Mouse (Mus musculus) lung, embryonic 15.5 days (tissue): ENCODE data around the gene Lrrfip1. TPM values are rescaled to one million over a fixed set of nuclear protein-coding genes. Genes with fewer than 3 reads are reported as not detected.
A peak's percentile ranks its signal among the peaks of the same experiment; 100 is the strongest.

Experiments
- ATAC-seq: fragments of 200-750 bp; cut with Nextera tagmentation; 2 replicates; pipeline ENCODE4 v1.8.0; 2017; ENCODE audit warnings: moderate number of reproducible peaks, borderline replicate concordance; ENCODE audit not compliant: low FRiP score, low TSS enrichment; ENCODE audit errors: extremely low read depth
- H3K27ac ChIP-seq: fragments of 300-500 bp; sonication (generic); 2 replicates; pipeline ENCODE4 v1.5.1; 2015; ENCODE audit warnings: moderate library complexity, mild to moderate bottlenecking, inconsistent platforms
- H3K27me3 ChIP-seq: fragments of 300-500 bp; sonication (generic); 2 replicates; pipeline ENCODE4 v1.6.1; 2015; ENCODE audit warnings: inconsistent platforms
- H3K36me3 ChIP-seq: fragments of 300-500 bp; sonication (generic); 2 replicates; pipeline ENCODE4 v1.6.1; 2015; ENCODE audit warnings: inconsistent platforms
- H3K4me1 ChIP-seq: fragments of 300-500 bp; sonication (generic); 2 replicates; pipeline ENCODE4 v1.6.1; 2015; ENCODE audit warnings: inconsistent platforms
- H3K4me2 ChIP-seq: fragments of 300-500 bp; sonication (generic); 2 replicates; pipeline ENCODE4 v1.6.1; 2015; ENCODE audit warnings: inconsistent platforms, mild to moderate bottlenecking, moderate library complexity
- H3K4me3 ChIP-seq: fragments of 300-500 bp; sonication (generic); 2 replicates; pipeline ENCODE4 v1.5.1; 2015; ENCODE audit warnings: mild to moderate bottlenecking, inconsistent platforms
- H3K9ac ChIP-seq: fragments of 300-500 bp; sonication (generic); 2 replicates; pipeline ENCODE4 v1.6.1; 2015; ENCODE audit warnings: inconsistent platforms
- H3K9me3 ChIP-seq: fragments of 300-500 bp; sonication (generic); 2 replicates; pipeline ENCODE4 v1.6.1; 2016; ENCODE audit warnings: inconsistent platforms
- WGBS: fragments of 180-500 bp; shearing (Covaris S2); methylation state at CpG from one replicate; pipeline ENCODE4 v1.1.7; 2015; 5-methylcytosine and 5-hydroxymethylcytosine counted together
- polyA plus RNA-seq: library from polyadenylated mRNA; unstranded; fragments of >200 nt; fragmentation: Nextera tagmentation; extraction: Ambion mirVana; gene quantifications from 2 replicates; pipeline ENCODE4 v1.2.1, GENCODE M21; 2015

Lrrfip1 gene
- polyA plus RNA-seq, 1 experiment from 2014 or later, result 60.6 TPM

GRCm38 (mm10) chr1:91049296-91049695, 50.8 kb downstream of the Lrrfip1 start:
- H3K4me1 ChIP-seq, result peaks cover 36% of the 10 kb centered on the region
- H3K9ac ChIP-seq, result no peak overlapping the region
- no peak overlapping the region for H3K4me2 ChIP-seq
- H3K36me3 ChIP-seq, result no peaks in the 10 kb centered on the region
- H3K9me3 ChIP-seq, result no peaks in the 10 kb centered on the region
- WGBS, result 64% methylated on average over 6 of the region's 6 CpGs
- H3K27me3 ChIP-seq, result no peaks in the 10 kb centered on the region
- no peak overlapping the region for H3K27ac ChIP-seq
- no peak for ATAC-seq
- H3K4me3 ChIP-seq, result no peak overlapping the region

DNA sequence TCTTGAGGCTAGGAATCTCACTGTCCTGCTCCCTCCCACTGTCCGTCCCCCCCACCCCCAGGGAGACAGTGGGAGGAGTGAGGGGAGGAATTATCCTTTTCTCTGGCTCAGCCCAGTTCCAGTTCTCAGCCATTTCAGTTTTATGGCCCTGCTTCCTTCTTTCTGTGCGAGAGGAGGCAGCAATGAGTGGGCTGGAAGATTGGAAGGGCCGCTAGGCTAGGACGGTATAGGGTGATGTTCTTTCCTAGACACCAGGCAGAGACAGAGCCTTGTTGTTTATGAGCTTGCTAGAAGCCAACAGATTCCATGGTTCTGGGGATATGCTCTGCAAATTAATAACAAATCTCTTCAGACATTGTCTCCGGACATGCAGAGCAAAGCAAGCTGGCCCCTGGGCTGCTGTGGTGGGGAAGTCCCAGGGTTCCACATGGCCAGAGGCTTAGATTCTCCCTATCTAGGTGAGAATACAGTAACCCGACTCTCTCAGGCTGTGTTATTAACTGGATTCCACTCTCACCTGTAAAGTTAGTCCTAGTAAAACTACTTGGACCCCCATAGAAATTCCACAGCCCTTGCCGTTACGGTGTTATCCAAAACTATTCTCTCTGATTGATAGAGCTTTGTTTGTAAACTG, 53.0 kb downstream of the Lrrfip1 start:
- Histone ChIP-seq H3K36me3 (no peaks in the 10 kb centered on the region), H3K4me2 (peak overlapping the region; percentile 95; the same call in 1 of the 2 replicates), H3K9ac (no peak overlapping the region), H3K27ac (no peak overlapping the region), H3K4me3 (no peak overlapping the region), H3K9me3 (no peaks in the 10 kb centered on the region), H3K27me3 (no peaks in the 10 kb centered on the region), H3K4me1 (peaks cover 40% of the 10 kb centered on the region)
- 60% methylated on average over 8 of the region's 8 CpGs for WGBS
- ATAC-seq, result no peak

- peak; percentile 92 for ATAC-seq
- no peaks in the 10 kb centered on the region for H3K9me3 ChIP-seq
- H3K4me1 ChIP-seq, result peaks cover 51% of the 10 kb centered on the region
- peak overlapping the region; percentile 96 for H3K27ac ChIP-seq
- no peaks in the 10 kb centered on the region for H3K27me3 ChIP-seq
- under 1% methylated on average over 28 of the region's 28 CpGs for WGBS
- peak overlapping the region; percentile 61 for H3K4me3 ChIP-seq
- peak overlapping the region; percentile 62 for H3K9ac ChIP-seq
- no peaks in the 10 kb centered on the region for H3K36me3 ChIP-seq
- H3K4me2 ChIP-seq, result peak overlapping the region; percentile 95
Observed at GRCm38 (mm10) chr1:91052747-91053181, 54.2 kb downstream of the Lrrfip1 start.

DNA sequence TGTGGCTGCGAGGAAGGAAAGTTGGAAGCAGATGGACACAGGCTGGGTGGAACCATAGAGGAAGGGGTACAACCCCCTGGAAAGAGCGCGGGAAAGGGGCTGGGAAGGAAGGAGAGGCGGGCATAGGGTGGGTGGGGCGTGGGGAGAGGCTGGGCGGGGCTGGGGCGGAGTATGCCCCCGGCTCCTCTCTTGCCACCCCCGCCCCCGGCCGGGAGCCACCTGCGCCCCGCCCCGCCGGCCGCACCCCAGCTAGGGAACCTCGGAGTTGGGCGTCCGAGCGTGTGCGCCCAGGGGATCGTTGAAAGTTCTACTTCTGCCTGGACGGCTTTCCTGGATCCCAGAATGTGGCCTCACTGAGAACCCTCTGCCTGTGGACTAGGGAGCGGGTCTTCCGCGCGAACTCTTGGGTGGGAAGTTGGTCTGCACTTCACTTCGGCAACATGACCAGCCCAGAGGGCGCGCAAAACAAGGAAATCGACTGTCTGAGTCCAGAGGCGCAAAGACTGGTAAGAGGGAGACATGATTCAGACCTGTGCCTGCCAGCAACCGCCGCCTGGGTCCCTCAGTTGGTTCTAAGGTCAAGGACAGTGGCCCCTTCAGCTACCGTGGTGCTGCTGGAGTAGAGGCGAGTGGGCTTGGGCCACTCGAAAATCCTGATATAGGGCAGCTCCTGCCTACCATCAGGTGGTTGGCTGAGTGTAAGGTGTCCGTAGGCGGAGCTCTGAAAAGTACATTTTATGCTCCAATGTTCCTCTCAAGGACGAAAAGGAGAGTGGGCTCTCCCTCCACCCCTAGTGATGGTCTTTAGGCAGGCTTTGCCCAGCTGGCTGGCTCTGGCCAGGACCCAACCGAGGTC, 54.9 kb downstream of the Lrrfip1 start:
- H3K4me2 ChIP-seq, result peak overlapping the region; percentile 95
- H3K4me3 ChIP-seq, result peak overlapping the region; percentile 61
- H3K9me3 ChIP-seq, result no peaks in the 10 kb centered on the region
- peak overlapping the region; percentile 96 for H3K27ac ChIP-seq
- WGBS, result 3% methylated on average over 41 of the region's 41 CpGs
- peaks cover 53% of the 10 kb centered on the region for H3K4me1 ChIP-seq
- peak overlapping the region; percentile 62 for H3K9ac ChIP-seq
- peak; percentile 73 for ATAC-seq
- no peaks in the 10 kb centered on the region for H3K27me3 ChIP-seq
- no peaks in the 10 kb centered on the region for H3K36me3 ChIP-seq

DNA sequence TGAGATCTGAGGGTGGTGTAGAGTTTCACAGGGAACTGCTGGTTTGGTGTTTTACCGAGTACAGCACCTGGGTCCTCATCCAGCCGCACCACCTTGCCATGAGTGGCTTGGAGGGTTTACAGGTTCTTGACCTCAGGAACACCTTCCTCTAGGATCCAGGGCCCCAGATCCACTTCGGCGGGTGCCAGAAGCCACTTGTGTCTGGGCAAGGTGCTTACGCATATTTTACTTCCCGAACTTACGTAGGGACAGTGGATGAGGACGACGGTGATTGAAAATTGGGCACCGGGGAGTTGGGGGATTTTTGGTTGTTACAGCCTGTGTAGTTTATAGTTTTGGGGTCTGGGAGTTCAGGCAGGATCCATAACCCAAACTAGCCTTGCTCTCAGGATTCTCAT, 55.5 kb downstream of the Lrrfip1 start:
- H3K4me1 ChIP-seq, result peaks cover 53% of the 10 kb centered on the region
- no peaks in the 10 kb centered on the region for H3K27me3 ChIP-seq
- no peaks in the 10 kb centered on the region for H3K36me3 ChIP-seq
- peak overlapping the region; percentile 61 for H3K4me3 ChIP-seq
- no peak for ATAC-seq
- peak overlapping the region; percentile 96 for H3K27ac ChIP-seq
- peak overlapping the region; percentile 62 for H3K9ac ChIP-seq
- peak overlapping the region; percentile 95 for H3K4me2 ChIP-seq
- WGBS, result 30% methylated on average over 10 of the region's 10 CpGs
- H3K9me3 ChIP-seq, result no peaks in the 10 kb centered on the region

- H3K27ac ChIP-seq, result peak overlapping the region; percentile 96
Observed at GRCm38 (mm10) chr1:91054815-91055214, 56.3 kb downstream of the Lrrfip1 start.

DNA sequence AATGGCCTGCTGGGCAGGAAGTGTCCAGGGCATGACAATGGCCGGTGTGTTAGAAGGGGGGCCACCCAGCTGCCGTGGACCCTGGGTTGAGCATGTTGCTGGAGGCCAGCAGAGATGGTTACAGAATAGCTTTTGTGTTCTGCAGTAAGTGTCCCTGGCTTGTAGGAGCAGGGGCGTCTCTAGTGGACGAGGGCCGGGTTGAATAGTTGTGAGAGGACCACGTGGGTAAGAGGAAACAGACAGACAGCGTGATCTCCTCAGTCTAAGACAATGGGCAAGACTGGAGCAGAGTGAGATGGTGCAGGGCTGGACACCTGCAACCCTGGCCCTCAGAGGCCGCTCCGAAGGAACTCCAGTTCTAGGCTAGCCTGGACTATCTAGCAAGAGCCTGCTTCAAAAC, 57.2 kb downstream of the Lrrfip1 start:
- no peak for ATAC-seq
- H3K9me3 ChIP-seq, result no peaks in the 10 kb centered on the region
- H3K27ac ChIP-seq, result peak overlapping the region; percentile 96
- WGBS, result 45% methylated on average over 9 of the region's 9 CpGs
- H3K9ac ChIP-seq, result no peak overlapping the region; the same call in 1 of the 2 replicates
- H3K4me2 ChIP-seq, result peak overlapping the region; percentile 95
- H3K27me3 ChIP-seq, result no peaks in the 10 kb centered on the region
- H3K4me1 ChIP-seq, result peaks cover 63% of the 10 kb centered on the region
- peak overlapping the region; percentile 61 for H3K4me3 ChIP-seq
- no peaks in the 10 kb centered on the region for H3K36me3 ChIP-seq

More at GRCm38 (mm10) chr1:91054815-91055214, 56.3 kb downstream of the Lrrfip1 start:
- Histone ChIP-seq H3K4me1 (peaks cover 56% of the 10 kb centered on the region), H3K9me3 (no peaks in the 10 kb centered on the region), H3K4me3 (peak overlapping the region; percentile 61), H3K36me3 (no peaks in the 10 kb centered on the region), H3K9ac (no peak overlapping the region), H3K4me2 (peak overlapping the region; percentile 95), H3K27me3 (no peaks in the 10 kb centered on the region)
- WGBS, result 52% methylated on average over 3 of the region's 3 CpGs
- ATAC-seq, result no peak

DNA sequence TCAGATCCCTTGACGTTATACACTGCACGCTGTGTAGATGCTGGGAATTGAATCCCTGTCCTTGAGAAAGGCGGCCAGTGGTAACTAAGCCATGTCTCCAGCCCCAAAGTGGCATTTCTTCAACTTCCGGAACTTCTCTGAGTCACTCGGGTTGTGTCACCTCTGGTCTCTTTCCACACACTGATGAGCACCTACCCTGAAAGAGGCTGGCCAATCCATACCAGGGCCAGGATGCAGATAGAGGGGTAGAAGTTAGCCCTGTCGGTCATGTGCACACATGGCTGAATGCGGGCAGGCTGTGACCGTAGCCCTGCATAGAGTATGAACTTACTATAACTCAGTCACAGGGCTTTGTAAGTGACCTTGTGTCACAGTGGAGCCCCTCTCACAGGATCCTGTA, 57.9 kb downstream of the Lrrfip1 start:
- no peak for ATAC-seq
- Histone ChIP-seq H3K27me3 (no peaks in the 10 kb centered on the region), H3K4me2 (peak overlapping the region; percentile 95), H3K9me3 (no peaks in the 10 kb centered on the region), H3K27ac (peak overlapping the region; percentile 96; the same call in 1 of the 2 replicates), H3K36me3 (no peaks in the 10 kb centered on the region), H3K9ac (no peak overlapping the region), H3K4me3 (no peak overlapping the region), H3K4me1 (peaks cover 64% of the 10 kb centered on the region)
- WGBS, result 70% methylated on average over 8 of the region's 8 CpGs

DNA sequence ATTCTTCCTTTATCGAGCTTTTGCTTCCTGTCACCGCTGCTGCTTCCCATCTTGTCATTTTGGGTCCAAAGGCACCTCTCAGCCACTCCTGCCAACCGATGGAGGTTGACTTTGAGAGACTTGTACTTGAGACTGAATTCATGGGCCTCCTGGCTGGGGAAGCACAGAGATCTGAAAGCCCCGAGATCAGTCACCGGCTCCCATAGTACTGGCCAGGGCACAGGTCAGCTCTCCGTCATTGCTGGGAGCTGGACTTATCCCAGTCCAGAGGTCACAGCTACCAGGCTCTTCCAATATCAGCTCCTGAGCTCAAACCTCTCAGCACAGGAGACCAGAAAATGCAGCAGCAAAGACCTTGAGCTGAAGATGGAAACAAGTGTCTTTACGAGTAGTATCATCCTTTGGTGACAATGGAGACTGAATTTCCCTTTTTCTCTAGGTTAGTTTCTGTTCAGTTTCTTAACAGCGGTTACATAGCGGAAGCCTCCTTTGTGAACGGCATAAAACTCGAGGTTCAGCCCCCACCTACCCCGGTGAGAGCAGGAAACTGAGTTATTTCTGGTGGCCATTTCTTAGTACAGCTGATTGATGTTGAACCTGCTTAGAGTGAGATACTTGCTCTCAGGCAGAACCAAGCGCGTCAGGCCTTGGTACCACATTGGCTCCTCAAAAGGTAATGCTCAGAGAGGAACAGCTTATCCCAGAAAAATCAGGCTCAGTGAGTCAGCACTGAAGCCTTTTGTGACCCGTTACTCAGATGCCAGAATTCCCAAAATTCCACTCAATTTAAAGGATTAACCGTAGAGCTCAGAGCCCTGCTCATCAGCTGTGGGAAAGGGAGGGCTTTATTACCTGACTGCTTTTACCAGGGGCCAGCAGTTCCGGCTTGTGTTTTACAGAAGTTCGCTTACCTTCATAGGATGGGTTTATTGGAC, 59.0 kb downstream of the Lrrfip1 start:
- Histone ChIP-seq H3K4me2 (peak overlapping the region; percentile 11; the same call in 1 of the 2 replicates), H3K9me3 (no peaks in the 10 kb centered on the region), H3K27me3 (no peaks in the 10 kb centered on the region), H3K27ac (0 out of 2 replicates have a peak overlapping the region, but pooled peaks have one; percentile 11), H3K9ac (no peak overlapping the region), H3K4me3 (no peak overlapping the region), H3K4me1 (peaks cover 64% of the 10 kb centered on the region), H3K36me3 (no peaks in the 10 kb centered on the region)
- WGBS, result 63% methylated on average over 18 of the region's 18 CpGs
- no peak for ATAC-seq

- H3K9ac ChIP-seq, result no peak overlapping the region
- H3K27ac ChIP-seq, result no peak overlapping the region
- no peaks in the 10 kb centered on the region for H3K36me3 ChIP-seq
- no peak overlapping the region for H3K4me3 ChIP-seq
- ATAC-seq, result no peak
- H3K4me2 ChIP-seq, result no peak overlapping the region
- no peaks in the 10 kb centered on the region for H3K9me3 ChIP-seq
- H3K27me3 ChIP-seq, result no peaks in the 10 kb centered on the region
- 71% methylated on average over 6 of the region's 6 CpGs for WGBS
- H3K4me1 ChIP-seq, result peaks cover 69% of the 10 kb centered on the region
Observed at GRCm38 (mm10) chr1:91058251-91058650, 59.7 kb downstream of the Lrrfip1 start.

GRCm38 (mm10) chr1:91059792-91060604, 61.5 kb downstream of the Lrrfip1 start:
- Histone ChIP-seq H3K27me3 (no peaks in the 10 kb centered on the region), H3K4me2 (no peak overlapping the region), H3K27ac (no peak overlapping the region), H3K4me3 (no peak overlapping the region), H3K9me3 (no peaks in the 10 kb centered on the region), H3K4me1 (peaks cover 76% of the 10 kb centered on the region), H3K36me3 (no peaks in the 10 kb centered on the region), H3K9ac (no peak overlapping the region)
- WGBS, result 57% methylated on average over 9 of the region's 9 CpGs
- ATAC-seq, result no peak
